ENCODE assay signal across 21 mouse cellular contexts in genomic region chr5:52383748-52384147, GRCm38 (mm10). TPM values are rescaled to one million over a fixed set of nuclear protein-coding genes. Genes with fewer than 3 reads are reported as not detected.
"Had no signal": no experiment of that assay in that cellular context is flagged by ENCODE, and none has a peak within 500 bp of the region (broad histone marks: within the 10 kb centered on the region; RNA-seq: fewer than 3 reads in every experiment).

No protein-coding gene starts in this region.

- H3K36me3 ChIP-seq: limb, embryonic 12.5 days; limb, embryonic 15.5 days; liver, embryonic 13.5 days; midbrain, embryonic 10.5 days; midbrain, embryonic 15.5 days; neural tube, embryonic 12.5 days; neural tube, embryonic 15.5 days had no signal

- H3K9ac ChIP-seq: limb, embryonic 12.5 days; limb, embryonic 15.5 days; liver, embryonic 13.5 days; midbrain, embryonic 15.5 days; neural tube, embryonic 12.5 days; neural tube, embryonic 15.5 days had no signal

- H3K27me3 ChIP-seq: limb, embryonic 12.5 days; limb, embryonic 15.5 days; liver, embryonic 13.5 days; megakaryocyte, embryonic 14.5 days; midbrain, embryonic 15.5 days; neural tube, embryonic 12.5 days; neural tube, embryonic 15.5 days had no signal

- H3K27ac ChIP-seq: limb, embryonic 12.5 days; limb, embryonic 15.5 days; liver, embryonic 13.5 days; midbrain, embryonic 10.5 days; midbrain, embryonic 15.5 days; neural tube, embryonic 12.5 days; neural tube, embryonic 15.5 days had no signal

- H3K4me1 ChIP-seq: limb, embryonic 12.5 days; limb, embryonic 15.5 days; liver, embryonic 13.5 days; megakaryocyte, embryonic 14.5 days; midbrain, embryonic 10.5 days; midbrain, embryonic 15.5 days; neural tube, embryonic 12.5 days; neural tube, embryonic 15.5 days had no signal

- H3K9me3 ChIP-seq: limb, embryonic 12.5 days; limb, embryonic 15.5 days; liver, embryonic 13.5 days; midbrain, embryonic 10.5 days; midbrain, embryonic 15.5 days; neural tube, embryonic 12.5 days; neural tube, embryonic 15.5 days had no signal

- H3K4me2 ChIP-seq: limb, embryonic 12.5 days; limb, embryonic 15.5 days; liver, embryonic 13.5 days; midbrain, embryonic 15.5 days; neural tube, embryonic 12.5 days; neural tube, embryonic 15.5 days had no signal

- H3K4me3 ChIP-seq: limb, embryonic 12.5 days; limb, embryonic 15.5 days; liver, embryonic 13.5 days; megakaryocyte, embryonic 14.5 days; midbrain, embryonic 10.5 days; midbrain, embryonic 15.5 days; neural tube, embryonic 12.5 days; neural tube, embryonic 15.5 days had no signal

- DNase-seq: kidney, adult 18-20 months; kidney, adult 9 months; kidney, postnatal 14 days; kidney, postnatal 4 days; left cerebral cortex, postnatal 4 days; liver, embryonic 13.5 days; lung, adult 2 months; lung, postnatal 14 days; lung, postnatal 4 days; right cerebral cortex, adult 18-20 months; right cerebral cortex, postnatal 14 days; right cerebral cortex, postnatal 4 days; thymus, adult 18-20 months; thymus, postnatal 36 days had no signal

- ATAC-seq: midbrain, embryonic 15.5 days had no signal

RNA-seq across cellular contexts. Expression of gene Sod3, which starts 20.2 kb away (rescaled TPM):
- polyA plus RNA-seq: limb, embryonic 12.5 days had no signal
